Mouse (Mus musculus): ENCODE measurements around the gene Atg10. TPM values are rescaled to one million over a fixed set of nuclear protein-coding genes. Genes with fewer than 3 reads are reported as not detected.

The Atg10 gene
- 10 to 100 TPM; 21.4 TPM for polyA plus RNA-seq (2017; shearing (Covaris generic))

GRCm38 (mm10) chr13:91223587-91224437, at the start of gene Atg10:
TSS of gene Atg10 (minus strand) at chr13:91223968.

GRCm38 (mm10) chr13:90922751-90923612, 300.8 kb downstream of the Atg10 start, which contains the start of gene Rps23:
TSS of gene Rps23 (plus strand) at chr13:90922958.

GRCm38 (mm10) chr13:90905176-90905575, 318.6 kb downstream of the Atg10 start, which contains the start of gene Atp6ap1l:
TSS of gene Atp6ap1l (minus strand) at chr13:90905355.

Other genes with a start within 250 kb of the Atg10 start
- gene Ssbp2, start 236.3 kb upstream of the Atg10 start, polyA plus RNA-seq (2017; shearing (Covaris generic)): 100 to 1,000 TPM; 110 to 120 TPM